In the genomic region with DNA sequence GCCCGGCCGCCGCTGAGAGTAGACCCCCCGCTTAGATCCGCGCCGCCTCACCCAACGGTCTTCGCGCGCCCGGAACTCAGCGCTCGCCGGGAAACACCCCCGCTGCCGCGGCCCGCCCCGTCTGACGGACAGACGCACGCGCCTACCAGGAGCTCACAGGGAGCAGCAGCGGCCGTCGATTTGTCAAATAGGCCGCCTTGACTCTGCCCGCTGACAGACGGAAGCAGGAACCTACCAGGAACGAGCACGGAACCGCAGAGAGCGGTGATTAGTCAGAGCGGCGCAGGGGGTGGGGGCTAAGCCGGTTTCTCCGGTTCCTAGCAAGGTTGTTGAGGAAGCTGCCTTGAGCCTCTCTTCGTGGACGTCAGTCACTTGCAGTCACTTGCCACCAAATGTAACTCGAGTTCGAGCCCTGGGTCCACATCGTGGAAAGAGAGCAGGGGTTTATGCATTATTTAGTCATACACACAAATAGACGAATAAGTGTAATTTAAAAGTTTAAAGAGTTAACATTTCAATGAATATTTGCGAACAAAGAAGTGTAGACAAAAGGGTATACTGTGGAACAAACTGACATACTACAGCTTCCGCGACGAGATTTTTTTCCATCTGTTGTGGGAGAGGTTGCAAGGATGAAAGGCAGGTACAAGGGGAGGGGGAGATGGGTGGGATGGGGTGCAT, we compare ENCODE assay signal across 8 mouse cellular contexts. TPM values are rescaled to one million over a fixed set of nuclear protein-coding genes. Genes with fewer than 3 reads are reported as not detected.
DNase-seq lines count a peak whose midpoint lies in the region; ATAC-seq lines count a peak whose summit lies in the region.

A gene (minus strand): TSS at position 130 of the 681 bp plus-strand sequence.

- no peaks in the 10 kb centered on the region for H3K9me3 ChIP-seq in hindbrain, embryonic 11.5 days (ENCODE audit: control insufficient read depth, low read length)

- ATAC-seq in hindbrain, embryonic 11.5 days (ENCODE audit: low FRiP score): peak; percentile 99

- H3K36me3 ChIP-seq in hindbrain, embryonic 11.5 days (ENCODE audit: control insufficient read depth, insufficient read depth, low read length): no peaks in the 10 kb centered on the region

- H3K27ac ChIP-seq in hindbrain, embryonic 11.5 days (ENCODE audit: low read depth, low read length): 0 out of 2 replicates have a peak within 1 kb of the TSS, but pooled peaks have one; percentile 33

- DNase-seq in Muller cell, postnatal 12 days (ENCODE audit: inconsistent ontology term): peak; percentile 99
- DNase-seq in cerebellum, adult 9-11 months: peak; percentile 98
- DNase-seq in frontal cortex, adult 2 months (ENCODE audit: extremely low spot score in 1 of 2, low spot score in 1 of 2): peak; percentile 97 to 99
- DNase-seq in hindbrain, embryonic 11.5 days (ENCODE audit: low spot score): peak; percentile 97
- peak; percentile 99 for DNase-seq in layer of hippocampus, postnatal 10 days (ENCODE audit: low spot score in 2 of 2)
- DNase-seq in lung, postnatal 10 days: peak; percentile 99
- DNase-seq in ovary, postnatal 36 days (ENCODE audit: low spot score): peak; percentile 98
- DNase-seq in thymus, postnatal 25 days: peak; percentile 98

- H3K4me3 ChIP-seq in hindbrain, embryonic 11.5 days (ENCODE audit: low read depth, low read length): peak within 1 kb of the TSS; percentile 60

- peak within 1 kb of the TSS; percentile 79 for H3K9ac ChIP-seq in hindbrain, embryonic 11.5 days (ENCODE audit: low read depth, low read length)

- no peaks in the 10 kb centered on the region for H3K27me3 ChIP-seq in hindbrain, embryonic 11.5 days (ENCODE audit: control insufficient read depth, insufficient read depth, low read length)

- peak within 1 kb of the TSS; percentile 75 for H3K4me2 ChIP-seq in hindbrain, embryonic 11.5 days (replicated peaks; ENCODE audit: low read depth, low read length)

- WGBS in hindbrain, embryonic 11.5 days: 3% methylated on average over 43 of the region's 48 CpGs

- no peaks in the 10 kb centered on the region for H3K4me1 ChIP-seq in hindbrain, embryonic 11.5 days (replicated peaks; ENCODE audit: control insufficient read depth, insufficient read depth, low read length)

RNA-seq across cellular contexts. Expression of the gene that starts here (rescaled TPM):
- polyA plus RNA-seq in frontal cortex, adult 2 months (2012; rRNA removed): 8.1 and 9.1 TPM in 2 replicates
- 25.3 and 32.3 TPM in 2 replicates for polyA plus RNA-seq in hindbrain, embryonic 11.5 days (2014; fragmentation: Nextera tagmentation; extraction: Ambion mirVana)
- 10 to 100 TPM in 1 of 2 experiments, 1 to 10 TPM in 1; 9.0 to 10.5 TPM for total RNA-seq in layer of hippocampus, postnatal 10 days (2021)

Comparison
In these comparisons a context has a peak if more than half of its experiments do, and no peak if none do; other contexts are left out.
1. Peak in every context shown above with its lines: DNase-seq, ATAC-seq, H3K4me3 ChIP-seq and H3K27ac ChIP-seq.